Mouse (Mus musculus) neural tube, embryonic 13.5 days (tissue): ENCODE measurements around the gene Acat3. TPM values are rescaled to one million over a fixed set of nuclear protein-coding genes. Genes with fewer than 3 reads are reported as not detected.
A peak's percentile ranks its signal among the peaks of the same experiment; 100 is the strongest.
"Not testable (repeated sequence)": the region's sequence is repeated elsewhere in the genome, so short reads cannot be mapped to it uniquely, and the experiment has no call there.

ENCODE experiments used
- ATAC-seq: fragments of 200-750 bp; cut with Nextera tagmentation; 2 replicates; pipeline ENCODE4 v1.8.0; 2017; ENCODE audit warnings: low read depth, mild to moderate bottlenecking, moderate TSS enrichment, moderate library complexity
- H3K27ac ChIP-seq: fragments of 300-500 bp; sonication (generic); replicated peaks from 2 replicates; pipeline ENCODE4 v1.5.1; 2015; ENCODE audit warnings: moderate library complexity, mild to moderate bottlenecking, inconsistent platforms
- H3K27me3 ChIP-seq: fragments of 300-500 bp; sonication (generic); 2 replicates; pipeline ENCODE4 v1.6.1; 2015; ENCODE audit warnings: mild to moderate bottlenecking, inconsistent platforms
- H3K36me3 ChIP-seq: fragments of 300-500 bp; sonication (generic); 2 replicates; pipeline ENCODE4 v1.6.1; 2015; ENCODE audit warnings: mild to moderate bottlenecking, inconsistent platforms
- H3K4me1 ChIP-seq: fragments of 300-500 bp; sonication (generic); replicated peaks from 2 replicates; pipeline ENCODE4 v1.6.1; 2015; ENCODE audit warnings: inconsistent platforms
- H3K4me2 ChIP-seq: fragments of 300-500 bp; sonication (generic); 2 replicates; pipeline ENCODE4 v1.6.1; 2015; ENCODE audit warnings: inconsistent platforms, mild to moderate bottlenecking, moderate library complexity
- H3K4me3 ChIP-seq: fragments of 300-500 bp; sonication (generic); 2 replicates; pipeline ENCODE4 v1.5.1; 2015; ENCODE audit warnings: mild to moderate bottlenecking, inconsistent platforms
- H3K9ac ChIP-seq: fragments of 300-500 bp; sonication (generic); 2 replicates; pipeline ENCODE4 v1.6.1; 2015; ENCODE audit warnings: moderate library complexity, mild to moderate bottlenecking, inconsistent platforms
- H3K9me3 ChIP-seq: fragments of 300-500 bp; sonication (generic); 2 replicates; pipeline ENCODE4 v1.6.1; 2016; ENCODE audit warnings: inconsistent platforms
- WGBS: fragments of 180-500 bp; shearing (Covaris S2); methylation state at CpG from one replicate; pipeline ENCODE4 v1.1.7; 2015; 5-methylcytosine and 5-hydroxymethylcytosine counted together
- polyA plus RNA-seq: library from polyadenylated mRNA; unstranded; fragments of >200 nt; fragmentation: Nextera tagmentation; extraction: Ambion mirVana; gene quantifications from 2 replicates; pipeline ENCODE4 v1.2.1, GENCODE M21; 2015

Gene Acat3
- polyA plus RNA-seq: 0.39 and 1.1 TPM in 2 replicates

GRCm38 (mm10) chr17:12940151-12940805 is at the start of gene Acat3:
TSS of gene Acat3 (minus strand) at chr17:12940600.
- H3K9ac ChIP-seq: peak within 1 kb of the TSS; percentile 43

GRCm38 (mm10) chr17:12988096-12988495 is 47.7 kb upstream of the Acat3 start:
- H3K9ac ChIP-seq, ATAC-seq, H3K27me3 ChIP-seq, H3K4me2 ChIP-seq, H3K27ac ChIP-seq, H3K9me3 ChIP-seq, H3K4me3 ChIP-seq: not testable (repeated sequence)
- H3K4me1 ChIP-seq: peaks cover 26% of the 10 kb centered on the region
- peaks cover 25% of the 10 kb centered on the region for H3K36me3 ChIP-seq
- 95% methylated on average over 8 of the region's 8 CpGs for WGBS

More at GRCm38 (mm10) chr17:12940151-12940805, at the start of gene Acat3:
- 15% methylated on average over 27 of the region's 27 CpGs for WGBS
- Histone ChIP-seq H3K4me2 (peak within 1 kb of the TSS; percentile 49), H3K27me3 (no peaks in the 10 kb centered on the region), H3K4me3 (peak within 1 kb of the TSS; percentile 21), H3K36me3 (peaks cover 31% of the 10 kb centered on the region), H3K4me1 (peaks cover 8% of the 10 kb centered on the region; the same call in 1 of the 2 replicates), H3K9me3 (no peaks in the 10 kb centered on the region), H3K27ac (no peak within 1 kb of the TSS)
- 0 out of 2 replicates have a peak, but pooled peaks have one; percentile 54 for ATAC-seq

DNA sequence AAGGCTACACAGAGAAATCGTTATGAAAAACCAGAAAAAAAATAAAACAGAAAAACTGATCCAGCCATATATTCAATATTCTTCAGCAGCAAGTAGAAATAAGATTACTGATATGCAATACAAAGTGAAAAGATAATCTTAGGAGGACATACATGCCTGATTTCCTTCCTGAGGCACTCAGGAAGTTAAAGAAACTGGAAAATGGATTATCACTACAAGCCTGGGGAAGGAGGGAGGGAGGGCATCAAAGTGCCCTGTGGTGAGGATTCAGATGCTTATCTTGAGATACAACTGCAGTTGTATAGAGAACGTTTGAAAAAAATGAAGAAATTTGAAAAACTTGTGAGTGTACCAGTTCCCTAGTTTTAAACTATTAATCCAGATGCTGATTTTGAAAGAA is 43.6 kb upstream of the Acat3 start:
- 92% methylated on average over 2 of the region's 2 CpGs for WGBS
- no peak overlapping the region for H3K9ac ChIP-seq
- ATAC-seq: no peak
- peaks cover 5% of the 10 kb centered on the region for H3K4me1 ChIP-seq
- H3K9me3 ChIP-seq: no peaks in the 10 kb centered on the region
- H3K36me3 ChIP-seq: peaks cover 58% of the 10 kb centered on the region
- no peak overlapping the region for H3K4me3 ChIP-seq
- H3K27ac ChIP-seq: no peak overlapping the region
- H3K27me3 ChIP-seq: no peaks in the 10 kb centered on the region
- no peak overlapping the region for H3K4me2 ChIP-seq

DNA sequence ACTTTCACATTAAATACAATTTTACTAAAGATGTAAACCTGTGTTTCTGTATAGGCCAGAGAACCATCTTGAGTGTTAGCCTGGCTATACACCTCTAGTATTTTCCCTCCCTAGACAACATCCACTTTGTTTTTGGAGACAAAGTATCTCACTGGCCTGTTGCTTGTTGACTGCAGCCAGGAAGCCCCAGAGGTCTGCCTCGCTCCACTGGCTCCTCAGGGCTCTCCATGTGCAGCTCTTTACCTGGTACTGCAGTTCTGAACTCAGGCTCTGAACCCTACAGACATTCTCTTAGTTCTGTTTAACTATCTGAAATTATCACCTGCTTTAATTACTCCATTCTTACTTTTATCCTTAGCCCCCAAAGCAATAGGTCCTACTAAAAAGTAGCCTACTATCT is 38.1 kb upstream of the Acat3 start:
- Histone ChIP-seq H3K9ac (no peak overlapping the region), H3K36me3 (peaks cover 73% of the 10 kb centered on the region), H3K4me1 (no peaks in the 10 kb centered on the region), H3K27me3 (no peaks in the 10 kb centered on the region), H3K4me3 (no peak overlapping the region), H3K9me3 (no peaks in the 10 kb centered on the region), H3K4me2 (no peak overlapping the region), H3K27ac (no peak overlapping the region)
- ATAC-seq: no peak
- 91% methylated on average over 1 of the region's 1 CpGs for WGBS

GRCm38 (mm10) chr17:12973851-12974250 is 33.5 kb upstream of the Acat3 start:
- ATAC-seq: no peak
- WGBS: 84% methylated on average over 2 of the region's 2 CpGs

GRCm38 (mm10) chr17:12967173-12967572 is 26.8 kb upstream of the Acat3 start:
- H3K4me1 ChIP-seq: no peaks in the 10 kb centered on the region
- no peak for ATAC-seq
- H3K9me3 ChIP-seq: no peaks in the 10 kb centered on the region
- no peak overlapping the region for H3K4me2 ChIP-seq
- 85% methylated on average over 2 of the region's 2 CpGs for WGBS
- H3K27ac ChIP-seq: no peak overlapping the region
- H3K27me3 ChIP-seq: no peaks in the 10 kb centered on the region
- H3K36me3 ChIP-seq: peaks cover 49% of the 10 kb centered on the region
- no peak overlapping the region for H3K4me3 ChIP-seq
- H3K9ac ChIP-seq: no peak overlapping the region

More at GRCm38 (mm10) chr17:12973851-12974250, 33.5 kb upstream of the Acat3 start:
- no peak overlapping the region for H3K9ac ChIP-seq
- H3K4me2 ChIP-seq: no peak overlapping the region
- no peak overlapping the region for H3K27ac ChIP-seq
- H3K4me3 ChIP-seq: no peak overlapping the region
- H3K27me3 ChIP-seq: no peaks in the 10 kb centered on the region
- peaks cover 60% of the 10 kb centered on the region for H3K36me3 ChIP-seq
- no peaks in the 10 kb centered on the region for H3K9me3 ChIP-seq
- no peaks in the 10 kb centered on the region for H3K4me1 ChIP-seq

DNA sequence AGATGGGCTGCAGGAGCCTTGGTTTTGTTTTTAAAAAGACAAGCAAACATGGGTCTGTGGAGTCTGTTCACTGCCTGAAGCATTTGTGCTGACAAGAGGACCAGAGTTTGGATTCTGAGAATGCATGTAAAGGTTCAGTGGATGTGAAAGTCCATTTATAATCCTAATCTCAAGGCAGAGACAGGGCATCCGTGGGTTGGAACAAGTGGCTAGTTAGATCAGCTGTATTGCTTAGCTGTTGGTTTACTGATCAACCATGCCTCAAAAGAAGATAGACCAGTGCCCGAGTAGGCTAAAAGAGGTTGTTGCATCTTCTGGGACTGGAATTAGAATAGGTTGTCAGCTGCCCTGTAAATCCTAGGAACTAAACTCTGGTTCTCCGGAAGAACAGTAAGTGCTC is 23.1 kb upstream of the Acat3 start:
- WGBS: 80% methylated on average over 3 of the region's 3 CpGs
- H3K27me3 ChIP-seq: no peaks in the 10 kb centered on the region
- H3K4me1 ChIP-seq: peaks cover 16% of the 10 kb centered on the region
- ATAC-seq: no peak
- peaks cover 32% of the 10 kb centered on the region for H3K36me3 ChIP-seq
- no peak overlapping the region for H3K27ac ChIP-seq
- no peak overlapping the region for H3K4me3 ChIP-seq
- H3K9me3 ChIP-seq: no peaks in the 10 kb centered on the region
- H3K4me2 ChIP-seq: no peak overlapping the region
- H3K9ac ChIP-seq: no peak overlapping the region

GRCm38 (mm10) chr17:12960331-12960873 is 20.0 kb upstream of the Acat3 start, which contains the start of gene Acat2:
TSS of gene Acat2 (minus strand) at chr17:12960747.
- Histone ChIP-seq H3K9me3 (no peaks in the 10 kb centered on the region), H3K9ac (peak within 1 kb of the TSS; percentile 73), H3K27me3 (no peaks in the 10 kb centered on the region), H3K4me1 (peaks cover 32% of the 10 kb centered on the region), H3K4me3 (peak within 1 kb of the TSS; percentile 65), H3K27ac (peak within 1 kb of the TSS; percentile 94), H3K36me3 (peaks cover 23% of the 10 kb centered on the region), H3K4me2 (peak within 1 kb of the TSS; percentile 73)
- under 1% methylated on average over 41 of the region's 42 CpGs for WGBS
- peak; percentile 99 for ATAC-seq

GRCm38 (mm10) chr17:12959377-12959776 is 19.0 kb upstream of the Acat3 start:
- H3K4me1 ChIP-seq: peaks cover 32% of the 10 kb centered on the region
- peak overlapping the region; percentile 55; the same call in 1 of the 2 replicates for H3K9ac ChIP-seq
- WGBS: 18% methylated on average over 1 of the region's 2 CpGs
- H3K36me3 ChIP-seq: peaks cover 20% of the 10 kb centered on the region
- not testable (repeated sequence) for H3K9me3 ChIP-seq, H3K27ac ChIP-seq, H3K27me3 ChIP-seq, ATAC-seq
- H3K4me3 ChIP-seq: peak overlapping the region; percentile 31
- H3K4me2 ChIP-seq: peak overlapping the region; percentile 55

DNA sequence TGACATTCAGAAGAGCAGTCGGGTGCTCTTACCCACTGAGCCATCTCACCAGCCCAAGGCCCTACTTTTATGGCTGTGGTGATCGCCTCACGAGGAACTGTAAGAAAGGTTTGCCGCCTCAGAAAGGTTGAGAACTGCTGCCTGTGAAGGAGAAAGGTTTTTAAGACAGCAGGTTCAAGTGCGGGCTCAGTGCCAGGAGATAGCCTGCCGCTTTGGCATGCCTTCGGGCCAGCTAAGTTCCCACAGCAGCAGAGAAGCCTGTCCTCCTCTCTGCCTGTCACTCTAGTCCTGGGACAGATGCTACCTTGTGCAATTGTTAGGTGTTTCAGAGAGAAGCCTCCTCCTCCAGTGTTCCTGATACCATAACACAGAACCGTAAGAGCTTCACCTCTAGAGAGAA is 16.3 kb upstream of the Acat3 start:
- 91% methylated on average over 8 of the region's 8 CpGs for WGBS
- Histone ChIP-seq H3K4me3 (no peak overlapping the region), H3K9ac (no peak overlapping the region), H3K36me3 (peaks cover 42% of the 10 kb centered on the region), H3K27me3 (no peaks in the 10 kb centered on the region), H3K9me3 (no peaks in the 10 kb centered on the region), H3K27ac (no peak overlapping the region), H3K4me2 (no peak overlapping the region), H3K4me1 (peaks cover 32% of the 10 kb centered on the region)
- no peak for ATAC-seq

DNA sequence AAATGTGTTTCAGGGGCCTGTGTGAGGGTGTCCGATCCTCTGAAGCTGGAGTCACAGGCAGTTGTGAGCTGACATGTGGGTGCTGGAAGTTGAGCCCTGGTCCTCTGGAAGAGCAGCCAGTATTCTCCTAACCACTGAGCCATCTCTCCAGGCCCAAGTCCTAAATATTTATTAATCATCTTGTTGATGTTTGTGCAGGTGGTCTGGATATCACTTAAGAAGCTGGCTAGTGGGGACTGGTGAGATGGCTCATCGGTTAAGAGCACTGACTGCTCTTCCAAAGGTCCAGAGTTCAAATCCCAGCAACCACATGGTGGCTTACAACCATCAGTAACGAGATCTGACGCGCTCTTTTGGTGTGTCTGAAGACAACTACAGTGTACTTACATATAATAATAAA is 9.3 kb upstream of the Acat3 start:
- Histone ChIP-seq H3K27ac (no peak overlapping the region), H3K36me3 (peaks cover 79% of the 10 kb centered on the region), H3K9ac (no peak overlapping the region), H3K4me2 (no peak overlapping the region), H3K4me3 (no peak overlapping the region), H3K27me3 (no peaks in the 10 kb centered on the region), H3K4me1 (no peaks in the 10 kb centered on the region), H3K9me3 (no peaks in the 10 kb centered on the region)
- no peak for ATAC-seq
- 93% methylated on average over 5 of the region's 5 CpGs for WGBS

GRCm38 (mm10) chr17:12942459-12943162 is 2.2 kb upstream of the Acat3 start:
- Histone ChIP-seq H3K9me3 (no peaks in the 10 kb centered on the region), H3K27me3 (no peaks in the 10 kb centered on the region), H3K36me3 (peaks cover 50% of the 10 kb centered on the region), H3K4me1 (peaks cover 8% of the 10 kb centered on the region; the same call in 1 of the 2 replicates), H3K9ac (no peak overlapping the region), H3K4me2 (no peak overlapping the region), H3K4me3 (no peak overlapping the region), H3K27ac (no peak overlapping the region)
- 92% methylated on average over 6 of the region's 6 CpGs for WGBS
- ATAC-seq: no peak
